Mouse (Mus musculus) forelimb bud, embryonic 11.5 days (tissue): ENCODE data around the gene Atf7.

Source experiments
- DNase-seq: peaks from one replicate; pipeline ENCODE4 v3.0.0-alpha.2; 2012; ENCODE audit warnings: low read depth, low spot score

The Atf7 gene

GRCm38 (mm10) chr15:102499851-102500250 lies 125.4 kb downstream of the Atf7 start:
- no peak for DNase-seq

DNA sequence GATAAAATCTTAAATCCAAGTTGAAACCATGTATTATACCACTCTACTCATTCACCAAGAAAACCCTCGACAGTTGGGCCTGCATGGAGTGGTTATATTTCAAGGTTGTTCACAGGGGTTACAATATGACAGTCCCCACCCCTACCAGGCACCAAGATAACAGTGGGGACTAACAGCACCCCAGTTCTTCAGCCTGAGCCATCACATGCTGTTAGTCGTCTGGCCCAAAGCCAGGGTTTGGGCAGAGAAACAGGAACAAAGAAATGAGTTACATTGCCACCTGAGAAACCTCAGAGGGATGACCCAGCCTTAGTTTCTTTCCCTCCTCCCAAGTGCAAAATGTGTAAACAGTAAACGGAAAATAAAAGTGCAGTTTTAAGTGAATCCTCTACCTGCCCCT lies 125.9 kb downstream of the Atf7 start:
- DNase-seq, result no peak

DNA sequence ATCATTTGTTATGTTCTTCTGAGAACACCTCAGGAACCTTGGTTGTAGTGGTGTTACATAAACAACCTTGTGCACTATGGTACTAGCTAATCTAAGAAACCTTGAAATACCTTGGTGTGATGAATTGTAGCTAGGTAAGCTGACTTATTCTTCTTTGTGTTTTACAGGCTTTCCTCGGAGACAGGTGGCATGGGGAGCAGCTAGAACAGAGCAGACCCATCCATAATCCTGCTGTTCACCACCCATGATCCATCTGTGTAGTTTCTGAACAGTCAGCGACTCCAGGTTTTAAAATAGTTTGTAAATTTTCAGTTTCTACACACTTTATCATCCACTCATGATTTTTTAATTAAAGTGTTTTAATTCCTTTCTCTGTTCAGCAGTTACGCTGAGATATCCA lies 126.9 kb downstream of the Atf7 start:
- DNase-seq, result no peak

GRCm38 (mm10) chr15:102487664-102488063 lies 137.6 kb downstream of the Atf7 start:
- no peak for DNase-seq

GRCm38 (mm10) chr15:102485853-102486252 lies 139.4 kb downstream of the Atf7 start:
- no peak for DNase-seq

DNA sequence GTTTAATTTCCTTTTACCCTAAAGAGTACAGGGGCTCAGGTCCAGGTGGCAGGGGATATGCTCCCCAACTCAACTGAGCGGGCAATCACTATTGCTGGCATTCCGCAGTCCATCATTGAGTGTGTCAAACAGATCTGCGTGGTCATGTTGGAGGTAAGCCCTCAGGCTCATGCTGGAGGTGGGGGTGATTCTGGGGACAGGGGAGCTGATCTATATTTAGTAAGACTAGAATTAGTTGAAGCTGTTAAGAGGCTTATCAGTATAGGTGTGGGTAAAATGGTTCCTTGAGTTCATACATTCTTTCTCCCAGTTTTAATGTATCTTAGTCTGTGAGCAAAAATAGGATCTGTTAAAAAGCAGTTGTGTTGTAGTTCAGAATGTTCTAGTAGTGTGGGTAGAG lies 142.1 kb downstream of the Atf7 start:
- no peak for DNase-seq
